Mouse (Mus musculus) T-helper 2 cell (primary cell): ENCODE results near the gene D430041D05Rik.
"Not testable (repeated sequence)": the region's sequence is repeated elsewhere in the genome, so short reads cannot be mapped to it uniquely, and the experiment has no call there.

Source experiments
- in situ Hi-C: fragments of 300-600 bp; cut with MboI, MseI; formaldehyde crosslinking; loops from one replicate; pipeline ENCODE4 v1.15.1; 2025; ENCODE audit warnings: high pct_unique_total_duplicates

D430041D05Rik gene

DNA sequence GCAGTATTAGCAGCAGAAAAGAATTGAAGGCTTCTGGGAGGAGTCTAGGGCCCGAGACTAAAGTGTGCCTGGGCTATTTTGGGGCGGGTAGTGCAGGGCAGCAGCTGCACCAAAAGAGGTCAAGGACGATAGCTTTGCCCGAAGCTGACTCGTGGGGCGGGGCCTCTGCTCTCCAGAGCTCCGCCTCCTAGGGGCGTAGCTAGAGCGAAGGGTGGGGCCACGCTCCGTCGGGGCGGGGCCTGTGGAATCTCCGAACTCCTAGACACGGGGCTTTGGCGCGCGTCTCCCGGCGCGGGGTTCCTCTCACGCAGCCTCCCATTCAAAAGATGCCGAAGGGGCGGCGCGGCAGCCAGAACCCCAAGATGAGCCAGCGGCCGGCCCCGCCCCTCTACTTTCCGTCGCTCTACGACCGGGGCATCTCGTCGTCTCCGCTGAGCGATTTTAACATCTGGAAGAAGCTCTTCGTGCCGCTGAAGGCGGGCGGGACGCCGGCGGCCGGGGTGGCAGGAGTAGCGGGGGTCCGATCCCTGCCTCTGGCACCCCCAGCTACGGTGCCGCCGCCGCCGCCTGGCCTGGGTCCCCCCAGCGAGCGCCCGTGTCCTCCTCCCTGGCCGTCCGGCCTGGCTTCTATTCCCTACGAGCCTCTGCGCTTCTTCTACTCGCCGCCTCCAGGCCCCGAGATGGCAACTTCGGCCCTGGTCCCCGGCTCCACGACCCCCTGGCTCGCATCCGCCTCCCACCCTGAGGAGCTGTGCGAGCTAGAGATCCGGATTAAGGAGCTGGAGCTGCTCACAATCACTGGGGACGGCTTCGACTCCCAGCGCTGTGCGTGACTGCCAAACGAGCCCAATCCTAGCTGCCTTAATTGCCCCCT is 288.1 kb downstream of the D430041D05Rik start, which contains the start of gene A930018P22Rik:
Gene A930018P22Rik, plus strand, starts transcription at position 265 of the 874 bp plus-strand sequence.
- in situ Hi-C loops: no loop called here

GRCm38 (mm10) chr2:104121681-104122504 is 288.9 kb downstream of the D430041D05Rik start:
- in situ Hi-C loops: no loop called here

DNA sequence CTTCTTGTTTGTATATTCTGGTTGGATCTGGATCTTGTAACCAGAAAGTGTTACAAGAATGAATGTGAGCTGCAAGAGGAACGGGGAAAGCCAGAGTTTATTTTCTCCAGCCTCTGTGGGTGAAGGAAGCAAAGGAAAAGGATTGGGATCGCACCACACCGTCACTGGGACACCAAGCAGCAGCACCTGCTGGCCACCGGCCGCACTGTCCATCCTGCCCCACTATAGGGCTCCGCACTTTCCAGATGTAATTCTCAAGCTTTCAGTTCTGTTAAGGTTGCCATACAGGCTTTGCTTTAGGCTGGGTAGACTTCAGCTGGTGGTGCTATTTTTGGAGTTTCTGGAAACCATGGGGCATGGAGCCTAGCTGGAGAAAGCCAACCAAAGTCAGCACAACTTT is 290.5 kb downstream of the D430041D05Rik start:
- in situ Hi-C loops: no loop called here

- in situ Hi-C loops: no loop called here
These were observed 291.7 kb downstream of the D430041D05Rik start for GRCm38 (mm10) chr2:104119097-104119496.

GRCm38 (mm10) chr2:104117173-104117572 is 293.6 kb downstream of the D430041D05Rik start:
- in situ Hi-C loops: not testable (repeated sequence)

DNA sequence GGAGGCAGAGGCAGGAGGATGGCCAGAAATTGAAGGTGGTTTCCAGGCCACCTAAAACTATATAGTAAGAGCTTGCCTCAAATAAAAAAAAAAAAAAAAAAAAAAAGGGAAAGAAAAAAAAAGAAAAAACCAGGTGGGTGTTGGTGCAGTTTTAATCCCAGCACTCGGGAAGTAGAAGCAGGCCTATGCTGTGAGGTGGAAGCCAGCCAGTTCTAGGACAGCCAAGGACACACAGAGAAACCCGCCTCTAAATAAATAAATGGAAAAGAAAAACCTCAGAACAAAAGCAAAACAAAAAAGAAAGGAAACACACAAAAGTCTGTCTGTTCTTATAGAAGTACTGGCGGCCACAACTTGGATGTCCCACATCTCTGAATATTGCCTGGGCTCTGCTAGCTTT is 295.9 kb downstream of the D430041D05Rik start:
- in situ Hi-C loops: no loop called here

DNA sequence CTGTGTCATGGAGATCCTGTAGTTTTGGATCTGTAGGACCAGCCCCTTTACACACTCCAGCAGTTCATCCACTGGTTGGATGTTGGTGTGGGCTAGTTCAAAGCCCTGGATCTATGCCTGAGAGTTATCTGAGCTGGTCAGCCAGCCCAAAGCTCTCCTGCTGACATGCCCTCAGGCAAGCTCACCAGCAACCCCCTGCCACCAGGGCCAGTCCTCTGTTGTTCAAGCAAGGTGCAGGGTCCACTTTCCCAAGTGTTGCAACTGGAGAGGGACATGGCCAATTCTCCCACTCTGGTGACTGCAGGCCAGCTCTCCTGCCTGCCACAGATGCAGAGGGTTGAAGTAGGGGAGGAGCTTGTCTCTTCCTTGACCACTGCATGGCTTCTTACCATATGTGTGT is 297.2 kb downstream of the D430041D05Rik start:
- in situ Hi-C loops: not testable (repeated sequence)

- in situ Hi-C loops: not testable (repeated sequence)
These were observed 299.5 kb downstream of the D430041D05Rik start for GRCm38 (mm10) chr2:104111170-104111797.

GRCm38 (mm10) chr2:104110031-104110430 is 300.8 kb downstream of the D430041D05Rik start:
- in situ Hi-C loops: no loop called here

DNA sequence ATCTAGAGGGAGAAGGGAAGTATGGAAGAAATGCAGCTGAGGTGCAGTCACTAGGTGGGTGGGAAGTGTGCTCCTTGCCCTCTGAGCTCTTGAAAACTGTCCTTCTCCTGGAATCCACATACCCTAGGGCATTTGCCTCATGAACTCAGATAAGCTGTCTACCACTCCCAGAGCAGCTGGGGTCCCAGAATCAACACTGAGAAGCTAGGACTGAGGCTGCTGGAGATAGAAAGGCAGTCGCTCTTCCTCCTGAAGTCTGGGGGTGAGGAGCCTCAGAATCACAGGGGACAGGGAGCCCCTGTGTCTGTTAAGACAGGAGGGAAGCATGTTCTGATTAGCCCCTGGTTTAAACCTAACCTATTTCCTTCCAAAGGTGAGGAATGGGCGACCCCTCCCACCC is 301.3 kb downstream of the D430041D05Rik start:
- in situ Hi-C loops: no loop called here

- in situ Hi-C loops: not testable (repeated sequence)
These were observed 301.8 kb downstream of the D430041D05Rik start for GRCm38 (mm10) chr2:104109021-104109420.

DNA sequence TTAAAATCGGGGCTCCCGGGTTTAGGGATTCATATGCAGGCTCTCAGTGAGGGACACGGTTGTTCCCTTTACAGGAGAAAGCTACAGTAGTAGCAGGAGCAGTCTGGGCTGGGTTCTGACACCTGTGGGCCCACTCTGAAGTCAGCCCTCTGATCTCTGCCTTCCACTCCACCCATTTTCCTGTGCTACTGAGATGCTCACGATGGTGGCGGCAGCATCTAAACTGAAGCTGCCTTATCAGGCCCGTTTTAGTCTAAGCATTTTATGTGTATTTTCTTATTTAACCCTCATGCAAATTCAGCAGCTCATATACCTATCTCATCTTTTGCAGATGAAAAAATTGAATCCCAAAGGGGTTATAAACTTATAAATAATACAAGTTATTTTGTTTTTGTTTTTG is 306.0 kb downstream of the D430041D05Rik start:
- in situ Hi-C loops: no loop called here

DNA sequence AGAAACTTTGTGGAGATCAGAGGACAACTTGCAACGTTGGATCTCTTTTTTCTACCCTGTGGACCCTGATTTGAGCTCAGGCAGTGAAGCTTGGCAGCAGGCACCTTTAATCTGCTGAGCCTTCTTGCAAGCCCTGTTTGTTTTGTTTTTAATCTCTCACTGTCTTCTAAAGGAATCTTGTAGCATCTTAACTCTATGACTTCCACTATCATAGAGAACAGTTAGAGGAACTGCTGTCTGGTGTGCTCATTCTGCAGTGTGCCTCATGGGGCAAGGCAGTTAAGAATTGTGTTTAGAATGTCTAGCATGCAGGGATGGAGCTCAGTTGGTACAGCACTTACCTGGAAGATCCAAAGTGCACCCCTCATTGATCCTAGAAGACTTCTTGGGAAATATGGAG is 310.9 kb downstream of the D430041D05Rik start:
- in situ Hi-C loops: no loop called here

- in situ Hi-C loops: no loop called here
These were observed 311.6 kb downstream of the D430041D05Rik start for GRCm38 (mm10) chr2:104099231-104099585.

DNA sequence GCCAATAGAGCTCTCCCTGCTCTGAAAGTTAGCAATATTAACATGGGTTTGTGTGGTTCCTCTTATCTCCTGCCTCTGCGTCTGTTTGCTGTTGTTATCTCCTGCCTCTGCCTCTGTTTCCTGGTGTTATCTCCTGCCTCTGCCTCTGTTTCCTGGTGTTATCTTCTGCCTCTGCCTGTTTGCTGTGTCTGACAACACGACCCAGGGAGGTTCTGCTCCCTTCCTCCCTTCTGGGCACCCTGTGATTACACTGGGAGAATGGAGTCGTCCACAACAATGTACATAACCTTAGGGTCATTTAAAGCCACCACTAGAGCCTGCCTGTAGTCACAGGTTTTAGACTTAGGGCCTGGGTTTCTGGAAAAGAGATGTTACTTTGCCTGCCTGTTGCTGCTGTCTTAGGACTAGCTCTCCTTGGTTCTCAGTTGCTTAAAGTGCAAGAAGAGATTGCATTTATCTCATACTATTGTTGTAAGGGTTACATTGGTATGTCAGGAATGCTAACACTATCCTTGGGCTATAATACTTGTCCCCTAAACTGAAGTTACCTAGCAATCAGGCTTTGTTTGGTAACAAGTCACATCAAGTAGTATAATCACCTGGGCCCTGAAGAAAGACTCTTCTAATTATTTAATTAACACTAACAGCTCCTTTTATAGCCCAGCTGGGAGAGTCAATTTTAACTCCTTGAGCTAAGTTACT is 312.1 kb downstream of the D430041D05Rik start:
- in situ Hi-C loops: no loop called here

DNA sequence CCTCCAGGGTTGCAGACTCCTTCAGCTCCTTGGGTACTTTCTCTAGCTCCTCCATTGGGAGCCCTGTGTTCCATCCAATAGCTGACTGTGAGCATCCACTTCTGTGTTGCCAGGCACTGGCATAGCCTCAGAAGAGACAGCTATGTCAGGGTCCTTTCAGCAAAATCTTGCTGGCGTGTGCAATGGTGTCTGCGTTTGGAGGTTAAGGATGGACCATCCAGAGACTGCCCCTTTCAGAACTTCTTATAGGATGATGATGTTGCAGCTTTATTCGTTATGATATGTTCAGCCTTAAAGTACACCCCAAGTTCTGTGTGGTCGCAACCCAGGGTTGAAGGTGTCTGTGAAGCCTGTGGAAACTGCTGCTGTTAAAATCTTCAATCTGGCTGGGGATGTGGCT is 313.4 kb downstream of the D430041D05Rik start:
- in situ Hi-C loops: not testable (repeated sequence)

GRCm38 (mm10) chr2:104096796-104097195 is 314.0 kb downstream of the D430041D05Rik start:
- in situ Hi-C loops: not testable (repeated sequence)

DNA sequence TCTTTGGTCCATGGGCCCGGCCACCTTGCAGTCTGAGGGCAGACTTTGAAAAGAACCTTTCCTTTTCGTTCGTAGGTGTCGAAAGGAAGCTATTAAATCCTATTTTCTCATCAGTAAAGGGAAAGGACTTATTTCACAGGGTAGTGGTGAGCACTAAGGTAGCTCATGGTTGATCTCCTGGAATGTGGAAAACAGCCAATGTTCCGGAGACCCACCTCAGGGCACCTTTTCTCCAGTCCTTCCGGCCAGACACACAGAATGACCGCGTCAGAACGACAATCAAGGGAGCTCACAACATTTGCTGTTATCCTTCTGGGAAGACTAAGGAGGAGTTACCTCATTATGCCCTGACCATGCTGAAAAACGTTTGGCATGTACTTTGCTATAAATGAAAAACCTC is 314.6 kb downstream of the D430041D05Rik start:
- in situ Hi-C loops: no loop called here

- in situ Hi-C loops: no loop called here
These were observed 315.0 kb downstream of the D430041D05Rik start, which contains the start of gene Cd59a for GRCm38 (mm10) chr2:104095741-104096213. TSS of gene Cd59a (plus strand) at chr2:104095801.

DNA sequence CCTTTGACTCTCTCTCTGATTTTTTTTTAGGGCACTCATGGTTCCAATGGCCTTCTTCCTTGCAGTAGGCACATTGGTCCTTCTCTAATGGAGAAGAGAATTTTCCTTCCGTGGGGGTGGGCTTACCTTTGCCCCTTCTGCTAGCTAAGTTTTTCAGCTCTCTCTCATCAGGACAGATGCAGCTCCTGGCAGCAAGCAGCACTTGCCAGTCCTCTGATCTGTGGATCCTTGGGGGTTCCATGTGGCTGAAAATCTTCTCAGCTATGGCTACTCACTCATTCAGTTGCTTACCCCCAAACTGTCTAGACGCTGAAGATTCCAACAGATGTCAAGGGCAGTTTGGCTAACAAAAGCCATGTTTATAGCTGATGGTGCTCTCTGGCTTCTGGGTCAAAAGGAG is 317.5 kb downstream of the D430041D05Rik start:
- in situ Hi-C loops: no loop called here
